Mouse (Mus musculus): ENCODE results near the gene Pimreg.

Gene Pimreg

GRCm38 (mm10) chr11:72041768-72042607, at the start of gene Pimreg:
Pimreg (plus strand) TSS chr11:72042032.
- peak; percentile 96 for DNase-seq (ENCODE audit: low read depth, low spot score)

- peak; percentile 13 for DNase-seq (ENCODE audit: low read depth, low spot score)
These were observed 49.4 kb upstream of the Pimreg start for GRCm38 (mm10) chr11:71992438-71992837.

- no peak for DNase-seq (ENCODE audit: low read depth, low spot score)
These were observed 45.8 kb upstream of the Pimreg start for GRCm38 (mm10) chr11:71995968-71996511.

GRCm38 (mm10) chr11:71996805-71997204, 45.0 kb upstream of the Pimreg start:
- DNase-seq (ENCODE audit: low read depth, low spot score), result no peak

GRCm38 (mm10) chr11:72000194-72000593, 41.6 kb upstream of the Pimreg start:
- no peak for DNase-seq (ENCODE audit: low read depth, low spot score)

GRCm38 (mm10) chr11:72002138-72002853, 39.5 kb upstream of the Pimreg start:
- DNase-seq (ENCODE audit: low read depth, low spot score), result peak; percentile 38

- DNase-seq (ENCODE audit: low read depth, low spot score), result no peak
These were observed 38.7 kb upstream of the Pimreg start for GRCm38 (mm10) chr11:72003171-72003570.

- no peak for DNase-seq (ENCODE audit: low read depth, low spot score)
These were observed 36.3 kb upstream of the Pimreg start for GRCm38 (mm10) chr11:72005547-72005946.

- no peak for DNase-seq (ENCODE audit: low read depth, low spot score)
These were observed 31.5 kb upstream of the Pimreg start for GRCm38 (mm10) chr11:72010367-72010766.

GRCm38 (mm10) chr11:72010940-72011722, 30.7 kb upstream of the Pimreg start:
- peak; percentile 29 for DNase-seq (ENCODE audit: low read depth, low spot score)

- no peak for DNase-seq (ENCODE audit: low read depth, low spot score)
These were observed 29.9 kb upstream of the Pimreg start for GRCm38 (mm10) chr11:72011955-72012354.

- DNase-seq (ENCODE audit: low read depth, low spot score), result no peak
These were observed 27.2 kb upstream of the Pimreg start for GRCm38 (mm10) chr11:72014674-72015073.

- DNase-seq (ENCODE audit: low read depth, low spot score), result no peak
These were observed 25.1 kb upstream of the Pimreg start for GRCm38 (mm10) chr11:72016518-72017252.

GRCm38 (mm10) chr11:72017253-72017601, 24.6 kb upstream of the Pimreg start:
- no peak for DNase-seq (ENCODE audit: low read depth, low spot score)

- no peak for DNase-seq (ENCODE audit: low read depth, low spot score)
These were observed 20.8 kb upstream of the Pimreg start for GRCm38 (mm10) chr11:72021015-72021414.

- no peak for DNase-seq (ENCODE audit: low read depth, low spot score)
These were observed 19.0 kb upstream of the Pimreg start for GRCm38 (mm10) chr11:72022827-72023226.

- DNase-seq (ENCODE audit: low read depth, low spot score), result peak; percentile 33
These were observed 18.3 kb upstream of the Pimreg start for GRCm38 (mm10) chr11:72023581-72023980.

GRCm38 (mm10) chr11:72024193-72024781, 17.5 kb upstream of the Pimreg start:
- peak; percentile 73 for DNase-seq (ENCODE audit: low read depth, low spot score)

GRCm38 (mm10) chr11:72025843-72026242, 16.0 kb upstream of the Pimreg start:
- DNase-seq (ENCODE audit: low read depth, low spot score), result peak; percentile 66

- DNase-seq (ENCODE audit: low read depth, low spot score), result no peak
These were observed 15.3 kb upstream of the Pimreg start for GRCm38 (mm10) chr11:72026516-72026915.

GRCm38 (mm10) chr11:72027836-72028235, 14.0 kb upstream of the Pimreg start:
- no peak for DNase-seq (ENCODE audit: low read depth, low spot score)

Measured in A20 (cell line).